Mouse (Mus musculus) intestine, postnatal 0 days (tissue): ENCODE data around the gene Creld1. TPM values are rescaled to one million over a fixed set of nuclear protein-coding genes. Genes with fewer than 3 reads are reported as not detected.

Experiments used
- ATAC-seq: fragments of 200-750 bp; cut with Nextera tagmentation; 2 replicates; pipeline ENCODE4 v1.8.0; 2017; ENCODE audit warnings: mild to moderate bottlenecking, moderate TSS enrichment, moderate library complexity
- H3K27ac ChIP-seq: fragments of 300-500 bp; sonication (generic); 2 replicates; pipeline ENCODE4 v1.5.1; 2014; ENCODE audit warnings: mild to moderate bottlenecking, low read depth, low read length, moderate library complexity
- H3K27me3 ChIP-seq: fragments of 300-500 bp; sonication (generic); replicated peaks from 2 replicates; pipeline ENCODE4 v1.6.1; 2014; ENCODE audit warnings: low read length, mixed read lengths; ENCODE audit not compliant: control insufficient read depth, insufficient read depth
- H3K36me3 ChIP-seq: fragments of 300-500 bp; sonication (generic); 2 replicates; pipeline ENCODE4 v1.6.1; 2014; ENCODE audit warnings: mild to moderate bottlenecking, moderate library complexity; ENCODE audit not compliant: control insufficient read depth, insufficient read depth
- H3K4me1 ChIP-seq: fragments of 300-500 bp; sonication (generic); replicated peaks from 2 replicates; pipeline ENCODE4 v1.6.1; 2014; ENCODE audit warnings: antibody characterized with exemption, low read length, mixed read lengths; ENCODE audit not compliant: control insufficient read depth, insufficient read depth
- H3K4me2 ChIP-seq: fragments of 300-500 bp; sonication (generic); replicated peaks from 2 replicates; pipeline ENCODE4 v1.6.1; 2014; ENCODE audit warnings: low read depth, mild to moderate bottlenecking, moderate library complexity
- H3K4me3 ChIP-seq: fragments of 300-500 bp; sonication (generic); 2 replicates; pipeline ENCODE4 v1.5.1; 2014; ENCODE audit warnings: low read depth, low read length
- H3K9ac ChIP-seq: fragments of 300-500 bp; sonication (generic); 2 replicates; pipeline ENCODE4 v1.6.1; 2014; ENCODE audit warnings: mild to moderate bottlenecking, low read depth, low read length
- H3K9me3 ChIP-seq: fragments of 300-500 bp; sonication (generic); 2 replicates; pipeline ENCODE4 v1.6.1; 2016; ENCODE audit warnings: mixed run types; ENCODE audit not compliant: control insufficient read depth
- CTCF ChIP-seq: sonication (generic); IDR thresholded peaks from 2 replicates; pipeline ENCODE4 v1.5.1; 2016; ENCODE audit warnings: low read depth, mild to moderate bottlenecking, control low read depth, antibody characterized with exemption, moderate library complexity
- WGBS: fragments of 180-500 bp; shearing (Covaris S2); extraction: QIAGEN DNeasy Blood & Tissue Kit; methylation state at CpG from one replicate; pipeline ENCODE4 v1.1.7; 2014; 5-methylcytosine and 5-hydroxymethylcytosine counted together
- polyA plus RNA-seq: library from polyadenylated mRNA; unstranded; fragments of >200 nt; fragmentation: Nextera tagmentation; extraction: Ambion mirVana; gene quantifications from 2 replicates; pipeline ENCODE4 v1.2.1, GENCODE M21; 2015

Creld1 gene
- polyA plus RNA-seq, 1 experiment from 2014 or later = 8.5 TPM

DNA sequence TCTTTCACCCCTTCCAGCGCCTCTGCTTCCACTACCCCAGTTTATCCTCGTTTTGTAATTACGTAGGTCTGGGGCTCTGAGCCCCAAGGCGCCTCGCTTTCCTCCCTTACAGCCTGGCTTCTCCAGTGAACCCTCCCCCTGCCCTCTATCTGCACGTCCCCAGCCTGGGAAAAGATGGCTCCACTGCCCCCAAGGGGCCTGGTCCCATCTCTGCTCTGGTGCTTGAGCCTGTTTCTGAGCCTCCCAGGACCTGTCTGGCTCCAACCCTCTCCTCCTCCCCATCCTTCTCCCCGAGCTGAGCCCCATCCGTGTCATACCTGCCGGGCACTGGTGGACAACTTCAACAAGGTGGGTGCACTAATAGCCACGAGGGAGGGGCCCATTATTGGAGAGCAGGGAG lies 632 bp downstream of the Creld1 start:
- TF ChIP-seq CTCF = peak; percentile 37
- 8% methylated on average over 10 of the region's 10 CpGs for WGBS
- no peak; the same call in 1 of the 2 replicates for ATAC-seq
- peak overlapping the region; percentile 49 for H3K4me3 ChIP-seq
- H3K27ac ChIP-seq = peak overlapping the region; percentile 54; the same call in 1 of the 2 replicates
- H3K36me3 ChIP-seq = peaks cover 5% of the 10 kb centered on the region
- no peaks in the 10 kb centered on the region for H3K9me3 ChIP-seq
- no peaks in the 10 kb centered on the region for H3K27me3 ChIP-seq
- H3K4me2 ChIP-seq = peak overlapping the region; percentile 72
- peak overlapping the region; percentile 54 for H3K9ac ChIP-seq
- no peaks in the 10 kb centered on the region for H3K4me1 ChIP-seq

DNA sequence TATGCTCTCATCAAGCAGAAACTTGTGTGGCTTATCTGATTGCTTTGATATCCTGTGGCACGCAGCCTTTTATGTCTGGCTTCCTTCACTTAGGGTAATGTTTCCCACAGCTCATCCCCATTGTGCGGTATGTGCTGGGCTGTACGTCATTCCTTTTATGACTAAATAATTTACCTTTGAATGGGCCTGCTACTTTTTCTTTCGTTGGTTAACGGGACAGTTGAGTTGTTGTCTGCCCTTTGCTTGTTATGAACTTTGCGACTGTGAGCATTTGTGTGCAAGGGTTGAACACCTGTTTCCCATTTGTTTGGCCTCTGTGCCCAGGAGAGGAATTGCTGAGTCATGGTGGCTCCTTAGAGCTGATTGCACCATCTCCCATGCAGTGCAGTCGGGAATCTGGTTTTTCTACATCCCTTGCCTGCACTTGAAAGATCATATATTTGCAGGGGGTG lies 4.1 kb downstream of the Creld1 start:
- TF ChIP-seq CTCF = no peak
- H3K4me2 ChIP-seq = 0 out of 2 replicates have a peak overlapping the region, but pooled peaks have one; percentile 10
- no peak overlapping the region for H3K4me3 ChIP-seq
- ATAC-seq = peak; percentile 50
- no peaks in the 10 kb centered on the region for H3K9me3 ChIP-seq
- H3K36me3 ChIP-seq = peaks cover 25% of the 10 kb centered on the region; the same call in 1 of the 2 replicates
- no peaks in the 10 kb centered on the region for H3K4me1 ChIP-seq
- H3K27ac ChIP-seq = no peak overlapping the region
- no peaks in the 10 kb centered on the region for H3K27me3 ChIP-seq
- 22% methylated on average over 7 of the region's 7 CpGs for WGBS
- H3K9ac ChIP-seq = no peak overlapping the region

DNA sequence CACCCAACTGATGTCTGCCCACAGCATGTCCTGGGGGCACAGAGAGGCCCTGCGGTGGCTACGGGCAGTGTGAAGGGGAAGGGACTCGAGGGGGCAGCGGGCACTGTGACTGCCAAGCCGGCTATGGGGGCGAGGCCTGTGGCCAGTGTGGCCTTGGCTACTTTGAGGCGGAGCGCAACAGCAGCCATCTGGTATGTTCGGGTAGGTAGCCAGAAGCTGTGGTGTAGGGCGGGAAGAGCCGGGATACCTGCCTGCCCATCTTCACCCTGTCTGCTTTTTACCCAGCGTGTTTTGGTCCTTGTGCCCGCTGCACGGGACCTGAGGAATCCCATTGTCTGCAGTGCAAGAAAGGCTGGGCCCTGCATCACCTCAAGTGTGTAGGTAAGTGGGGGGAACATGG lies 6.3 kb downstream of the Creld1 start:
- H3K9me3 ChIP-seq = no peaks in the 10 kb centered on the region
- H3K9ac ChIP-seq = no peak overlapping the region
- H3K4me1 ChIP-seq = no peaks in the 10 kb centered on the region
- no peak for ATAC-seq
- peaks cover 25% of the 10 kb centered on the region; the same call in 1 of the 2 replicates for H3K36me3 ChIP-seq
- no peak for TF ChIP-seq CTCF
- 95% methylated on average over 14 of the region's 14 CpGs for whole genome bisulfite sequencing
- H3K4me3 ChIP-seq = no peak overlapping the region
- no peak overlapping the region for H3K27ac ChIP-seq
- H3K4me2 ChIP-seq = no peak overlapping the region
- H3K27me3 ChIP-seq = no peaks in the 10 kb centered on the region

DNA sequence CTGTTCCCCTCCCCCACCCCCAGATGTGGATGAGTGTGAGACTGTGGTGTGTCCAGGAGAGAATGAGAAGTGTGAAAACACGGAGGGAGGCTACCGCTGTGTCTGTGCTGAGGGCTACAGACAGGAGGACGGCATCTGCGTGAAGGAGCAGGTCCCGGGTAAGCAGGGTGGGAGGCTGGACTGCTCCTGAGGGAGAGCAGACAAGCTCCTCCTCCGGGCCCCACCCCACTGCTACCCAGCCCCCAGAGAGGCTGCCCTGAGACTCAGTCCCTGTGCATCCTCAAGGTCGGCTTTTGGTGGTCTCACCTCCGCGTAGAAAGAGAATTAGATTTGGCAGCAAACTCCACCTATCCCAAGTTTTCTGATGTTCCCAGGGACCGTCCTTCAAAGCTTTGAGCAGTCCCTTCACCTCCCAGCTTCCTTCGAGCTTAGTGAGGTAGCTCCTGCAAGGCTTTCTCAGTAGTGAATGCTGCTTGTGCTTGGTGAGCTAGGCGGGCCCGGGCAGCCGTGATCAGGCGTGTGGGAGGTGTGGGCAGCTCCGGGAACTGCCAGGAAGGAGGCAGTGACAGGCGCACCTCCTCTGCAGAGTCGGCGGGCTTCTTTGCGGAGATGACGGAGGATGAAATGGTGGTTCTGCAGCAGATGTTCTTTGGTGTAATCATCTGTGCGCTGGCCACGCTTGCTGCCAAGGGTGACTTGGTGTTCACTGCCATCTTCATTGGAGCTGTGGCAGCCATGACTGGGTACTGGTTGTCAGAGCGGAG lies 9.2 kb downstream of the Creld1 start:
- H3K27me3 ChIP-seq = peaks cover 7% of the 10 kb centered on the region; the same call in 1 of the 2 replicates
- H3K4me3 ChIP-seq = no peak overlapping the region
- ATAC-seq = no peak
- WGBS = 78% methylated on average over 24 of the region's 24 CpGs
- no peak overlapping the region for H3K9ac ChIP-seq
- H3K4me2 ChIP-seq = no peak overlapping the region
- H3K27ac ChIP-seq = no peak overlapping the region
- TF ChIP-seq CTCF = no peak
- peaks cover 25% of the 10 kb centered on the region; the same call in 1 of the 2 replicates for H3K36me3 ChIP-seq
- no peaks in the 10 kb centered on the region for H3K9me3 ChIP-seq
- H3K4me1 ChIP-seq = 0 out of 2 replicates have a peak, but pooled peaks cover 6% of the 10 kb centered on the region

DNA sequence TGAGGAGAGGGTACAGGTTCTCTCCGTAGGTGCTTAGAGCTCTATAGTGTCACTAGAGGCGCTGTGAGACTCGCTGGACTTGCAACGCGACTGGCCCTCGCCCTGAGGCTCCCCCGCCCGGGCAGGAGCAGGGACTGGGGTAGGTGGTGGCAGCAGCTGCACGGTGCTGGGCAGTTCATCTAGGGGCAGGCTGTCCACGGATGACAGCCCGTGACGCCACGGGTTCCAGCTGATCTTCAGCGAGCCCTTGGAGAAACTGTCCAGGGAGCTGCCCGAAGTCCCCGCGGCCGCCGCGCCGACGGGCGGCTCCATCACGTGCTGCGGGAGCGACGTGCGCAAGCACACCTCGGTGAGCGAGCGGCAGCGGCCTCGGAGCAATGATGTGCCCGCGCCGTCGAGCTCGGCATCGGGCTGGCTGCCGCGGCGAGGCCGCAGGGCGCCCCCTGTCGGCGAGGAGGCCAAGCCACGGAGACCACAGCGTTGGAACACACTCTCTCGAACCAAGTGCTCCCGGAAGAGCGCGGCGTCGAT lies 11.2 kb downstream of the Creld1 start:
- peak overlapping the region; percentile 70 for H3K4me2 ChIP-seq
- H3K36me3 ChIP-seq = peaks cover 21% of the 10 kb centered on the region; the same call in 1 of the 2 replicates
- H3K9me3 ChIP-seq = no peaks in the 10 kb centered on the region
- peak; percentile 90 for TF ChIP-seq CTCF
- ATAC-seq = peak; percentile 89
- peak overlapping the region; percentile 35 for H3K4me3 ChIP-seq
- 0 out of 2 replicates have a peak, but pooled peaks cover 6% of the 10 kb centered on the region for H3K4me1 ChIP-seq
- peak overlapping the region; percentile 22 for H3K27ac ChIP-seq
- H3K9ac ChIP-seq = peak overlapping the region; percentile 40
- H3K27me3 ChIP-seq = peaks cover 10% of the 10 kb centered on the region; the same call in 1 of the 2 replicates
- WGBS = under 1% methylated on average over 51 of the region's 54 CpGs

DNA sequence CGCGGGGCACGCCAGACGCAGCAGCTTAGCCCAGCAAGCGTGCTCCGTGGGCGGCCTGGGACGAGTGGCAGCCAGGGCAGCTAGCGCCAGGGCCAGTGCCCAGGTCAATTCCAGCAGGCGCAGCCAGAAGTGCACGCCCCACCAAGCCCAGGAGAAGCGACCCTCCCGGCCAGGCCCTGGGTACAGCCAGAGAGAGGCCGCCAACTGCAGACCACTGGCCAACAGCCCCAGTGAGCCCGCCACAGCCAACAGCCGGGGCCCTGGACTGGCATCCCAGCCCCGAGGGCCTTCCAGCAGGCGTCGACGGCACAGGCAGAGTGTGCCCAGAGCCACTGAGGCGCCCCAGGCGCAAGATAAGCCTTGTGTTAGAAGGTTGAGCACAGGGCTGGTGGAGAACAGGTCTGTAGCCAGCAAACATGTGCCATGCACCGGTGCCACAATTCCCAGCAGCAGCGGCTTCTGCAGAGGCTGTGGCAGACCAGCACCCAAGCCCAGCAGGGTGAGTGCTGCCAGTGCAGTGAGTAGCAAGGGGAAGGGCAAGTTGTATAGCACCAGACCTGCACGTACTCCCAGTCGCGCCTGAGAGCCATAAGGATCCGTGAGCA lies 12.1 kb downstream of the Creld1 start:
- no peak overlapping the region for H3K27ac ChIP-seq
- no peaks in the 10 kb centered on the region for H3K9me3 ChIP-seq
- H3K27me3 ChIP-seq = peaks cover 10% of the 10 kb centered on the region; the same call in 1 of the 2 replicates
- 0 out of 2 replicates have a peak, but pooled peaks cover 6% of the 10 kb centered on the region for H3K4me1 ChIP-seq
- no peak for TF ChIP-seq CTCF
- peak; percentile 5 for ATAC-seq
- 44% methylated on average over 28 of the region's 28 CpGs for WGBS
- H3K4me3 ChIP-seq = peak overlapping the region; percentile 35
- peak overlapping the region; percentile 40; the same call in 1 of the 2 replicates for H3K9ac ChIP-seq
- H3K4me2 ChIP-seq = peak overlapping the region; percentile 70
- H3K36me3 ChIP-seq = peaks cover 13% of the 10 kb centered on the region; the same call in 1 of the 2 replicates
